Mouse (Mus musculus) testis, adult 2 months (tissue): ENCODE measurements around the gene Chst11. TPM values are rescaled to one million over a fixed set of nuclear protein-coding genes. Genes with fewer than 3 reads are reported as not detected.
"Not testable (repeated sequence)": the region's sequence is repeated elsewhere in the genome, so short reads cannot be mapped to it uniquely, and the experiment has no call there.

ENCODE experiments used
- H3K27ac ChIP-seq: fragments of 200-500 bp; 2 replicates; pipeline ENCODE4 v1.5.1; 2012; ENCODE audit warnings: low read depth, low read length; ENCODE audit not compliant: control insufficient read depth, insufficient read depth
- H3K27me3 ChIP-seq: fragments of 200-500 bp; 2 replicates; pipeline ENCODE4 v1.6.1; 2012; ENCODE audit warnings: mild to moderate bottlenecking, low read length, moderate library complexity; ENCODE audit not compliant: control insufficient read depth, insufficient read depth
- H3K36me3 ChIP-seq: fragments of 200-500 bp; 2 replicates; pipeline ENCODE4 v1.6.1; 2012; ENCODE audit warnings: mild to moderate bottlenecking, low read length; ENCODE audit not compliant: control insufficient read depth, insufficient read depth
- H3K4me1 ChIP-seq: fragments of 200-500 bp; 2 replicates; pipeline ENCODE4 v1.6.1; 2012; ENCODE audit warnings: low read length; ENCODE audit not compliant: control insufficient read depth, insufficient read depth
- H3K4me3 ChIP-seq: fragments of 200-500 bp; 2 replicates; pipeline ENCODE4 v1.5.1; 2012; ENCODE audit warnings: low read depth, mild to moderate bottlenecking, low read length, moderate library complexity, mixed read lengths; ENCODE audit not compliant: control insufficient read depth
- CTCF ChIP-seq: fragments of 200-500 bp; IDR thresholded peaks from 2 replicates; pipeline ENCODE4 v1.5.1; 2012; ENCODE audit warnings: low read depth, mild to moderate bottlenecking, inconsistent platforms, low read length, moderate library complexity; ENCODE audit not compliant: control insufficient read depth, insufficient read depth, insufficient replicate concordance
- POLR2A ChIP-seq: fragments of 200-500 bp; IDR thresholded peaks from 2 replicates; pipeline ENCODE4 v1.6.1; 2012; ENCODE audit warnings: low read depth, mild to moderate bottlenecking, inconsistent platforms, low read length, moderate library complexity; ENCODE audit not compliant: control insufficient read depth
- polyA plus RNA-seq: library from polyadenylated mRNA; depleted of rRNA; stranded (reverse); fragments of >200 nt; gene quantifications from 2 replicates; pipeline ENCODE4 v1.2.3, GENCODE M21; 2012

The Chst11 gene
- polyA plus RNA-seq, 1 experiment: 0.67 TPM

- no peaks in the 10 kb centered on the region for H3K4me1 ChIP-seq
- H3K27me3 ChIP-seq: no peaks in the 10 kb centered on the region
- H3K4me3 ChIP-seq: no peak overlapping the region
- no peak overlapping the region for H3K27ac ChIP-seq
- no peak for TF ChIP-seq CTCF
- no peak for TF ChIP-seq POLR2A
- no peaks in the 10 kb centered on the region for H3K36me3 ChIP-seq
Measured at GRCm38 (mm10) chr10:83114564-83114963, 129.3 kb downstream of the Chst11 start.

GRCm38 (mm10) chr10:83116889-83117288 lies 131.6 kb downstream of the Chst11 start:
- H3K4me1 ChIP-seq: no peaks in the 10 kb centered on the region
- no peaks in the 10 kb centered on the region for H3K27me3 ChIP-seq
- H3K36me3 ChIP-seq: no peaks in the 10 kb centered on the region
- no peak overlapping the region for H3K27ac ChIP-seq
- TF ChIP-seq POLR2A: no peak
- TF ChIP-seq CTCF: no peak
- no peak overlapping the region for H3K4me3 ChIP-seq

GRCm38 (mm10) chr10:83117851-83118250 lies 132.6 kb downstream of the Chst11 start:
- Histone ChIP-seq H3K4me3 (no peak overlapping the region), H3K27ac (no peak overlapping the region), H3K27me3 (no peaks in the 10 kb centered on the region), H3K4me1 (no peaks in the 10 kb centered on the region), H3K36me3 (no peaks in the 10 kb centered on the region)
- TF ChIP-seq POLR2A (no peak), CTCF (no peak)

- H3K4me1 ChIP-seq: no peaks in the 10 kb centered on the region
- H3K27ac ChIP-seq: no peak overlapping the region
- no peaks in the 10 kb centered on the region for H3K36me3 ChIP-seq
- no peak for TF ChIP-seq CTCF
- no peak for TF ChIP-seq POLR2A
- no peaks in the 10 kb centered on the region for H3K27me3 ChIP-seq
- no peak overlapping the region for H3K4me3 ChIP-seq
Measured at GRCm38 (mm10) chr10:83118613-83119012, 133.3 kb downstream of the Chst11 start.

- TF ChIP-seq CTCF: no peak
- TF ChIP-seq POLR2A: no peak
- Histone ChIP-seq H3K4me3 (no peak overlapping the region), H3K36me3 (no peaks in the 10 kb centered on the region), H3K4me1 (no peaks in the 10 kb centered on the region), H3K27ac (no peak overlapping the region), H3K27me3 (no peaks in the 10 kb centered on the region)
Measured at GRCm38 (mm10) chr10:83119016-83119415, 133.7 kb downstream of the Chst11 start.

GRCm38 (mm10) chr10:83119461-83119860 lies 134.2 kb downstream of the Chst11 start:
- not testable (repeated sequence) for H3K36me3 ChIP-seq, H3K27me3 ChIP-seq, H3K27ac ChIP-seq, H3K4me3 ChIP-seq, H3K4me1 ChIP-seq

- no peak overlapping the region for H3K27ac ChIP-seq
- H3K27me3 ChIP-seq: no peaks in the 10 kb centered on the region
- H3K4me3 ChIP-seq: no peak overlapping the region
- H3K4me1 ChIP-seq: no peaks in the 10 kb centered on the region
- TF ChIP-seq POLR2A: no peak
- TF ChIP-seq CTCF: no peak
- H3K36me3 ChIP-seq: no peaks in the 10 kb centered on the region
Measured at GRCm38 (mm10) chr10:83119909-83120308, 134.6 kb downstream of the Chst11 start.

GRCm38 (mm10) chr10:83120938-83121337 lies 135.6 kb downstream of the Chst11 start:
- TF ChIP-seq CTCF (no peak), POLR2A (no peak)
- no peaks in the 10 kb centered on the region for H3K27me3 ChIP-seq

More at GRCm38 (mm10) chr10:83120938-83121337, 135.6 kb downstream of the Chst11 start:
- Histone ChIP-seq H3K4me3 (no peak overlapping the region), H3K4me1 (no peaks in the 10 kb centered on the region), H3K36me3 (no peaks in the 10 kb centered on the region), H3K27ac (no peak overlapping the region)
